Mouse (Mus musculus): Measurements from ENCODE around the gene Dnajc13. TPM values are rescaled to one million over a fixed set of nuclear protein-coding genes. Genes with fewer than 3 reads are reported as not detected.

The Dnajc13 gene
- 10 to 100 TPM; 62.6 to 72.7 (median 69.0) TPM for total RNA-seq (2022)

DNA sequence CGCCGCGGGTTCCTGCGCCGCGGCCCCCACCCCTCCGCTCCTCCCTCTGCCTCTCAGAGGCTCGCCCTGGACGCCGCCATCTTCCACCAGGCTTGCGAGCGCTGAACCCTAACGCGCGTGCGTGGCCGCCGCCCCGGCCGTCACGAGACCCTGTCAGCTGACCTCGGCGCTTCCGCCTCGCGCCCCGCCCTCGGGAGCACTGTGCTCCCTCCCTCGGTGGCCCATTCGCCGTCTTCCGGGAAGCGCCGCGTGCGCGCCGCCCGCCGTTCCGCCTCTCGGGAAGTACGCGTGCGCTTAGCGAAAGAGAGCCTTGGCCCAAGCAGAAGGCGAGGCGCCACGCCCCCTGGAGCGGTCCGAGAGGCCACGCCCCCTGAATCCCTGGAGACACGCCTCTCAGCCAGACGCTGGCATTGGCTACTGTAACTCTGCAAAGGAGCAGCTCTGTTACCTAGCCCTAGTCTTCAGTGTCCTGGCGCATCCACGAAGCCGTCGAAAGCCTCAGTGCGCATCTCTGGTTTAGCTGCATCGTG lies at the start of gene Dnajc13:
TSS of gene Dnajc13 (minus strand) at position 108 of the 530 bp plus-strand sequence.
- DNase-seq (ENCODE audit: low spot score in 2 of 2) = peak; percentile 97 to 98

DNA sequence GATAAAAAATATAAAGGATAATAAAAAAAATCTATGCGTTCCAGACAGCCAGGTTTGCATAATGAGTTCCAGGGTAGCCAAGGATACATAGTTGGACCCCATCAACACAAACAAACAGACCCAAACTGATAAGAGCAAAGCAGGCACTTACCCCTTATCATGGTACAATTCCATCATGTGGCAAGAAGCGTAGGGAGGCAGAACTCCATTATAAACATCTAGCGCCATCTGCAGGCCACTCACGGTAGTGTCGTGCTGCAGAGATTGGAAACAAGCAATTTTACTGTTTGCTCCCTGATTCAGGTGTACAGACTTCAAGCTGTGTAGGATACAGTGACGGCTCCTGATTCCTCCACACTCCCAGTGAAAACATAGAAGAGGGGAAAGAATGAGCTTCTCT lies 44.0 kb upstream of the Dnajc13 start:
- DNase-seq (ENCODE audit: low spot score in 2 of 2) = peak; percentile 42 to 80

DNA sequence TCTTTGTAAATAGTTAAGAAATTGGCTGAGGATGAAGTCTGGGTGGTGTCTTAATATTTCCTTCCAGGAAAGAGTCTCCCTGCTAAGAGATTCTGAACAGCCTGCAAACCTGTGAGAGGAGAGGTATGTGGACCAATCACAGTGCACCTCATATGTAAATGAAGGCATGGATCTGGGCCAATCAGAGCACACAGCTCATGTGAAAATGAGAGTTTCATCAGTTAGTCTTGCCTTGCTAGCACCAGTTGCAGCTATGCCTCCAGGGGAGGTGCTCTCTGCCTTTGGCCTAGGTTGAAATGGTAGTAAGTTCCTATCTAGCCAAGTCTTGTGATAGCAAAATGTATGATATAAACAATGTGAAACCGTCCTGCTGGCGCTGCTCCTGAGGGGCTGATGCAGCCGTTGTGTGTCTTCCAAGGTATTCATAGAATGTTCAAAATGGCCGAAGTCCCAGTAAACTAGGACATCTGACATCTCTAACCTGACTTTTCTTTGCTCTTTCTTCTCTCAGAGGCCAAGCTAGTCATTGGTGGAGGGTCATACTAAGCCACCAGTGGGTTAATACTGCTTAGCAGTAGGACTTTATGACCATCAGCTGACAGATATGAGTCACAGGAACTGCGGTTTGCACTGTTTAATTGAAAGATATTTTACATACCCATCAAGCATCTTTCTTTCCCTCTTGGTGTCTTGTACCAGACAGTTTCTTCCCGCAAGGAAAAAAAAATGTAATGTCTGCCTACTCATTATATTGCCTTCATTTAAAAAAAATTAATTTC lies 42.8 kb upstream of the Dnajc13 start:
- DNase-seq (ENCODE audit: low spot score in 2 of 2) = no peak

DNA sequence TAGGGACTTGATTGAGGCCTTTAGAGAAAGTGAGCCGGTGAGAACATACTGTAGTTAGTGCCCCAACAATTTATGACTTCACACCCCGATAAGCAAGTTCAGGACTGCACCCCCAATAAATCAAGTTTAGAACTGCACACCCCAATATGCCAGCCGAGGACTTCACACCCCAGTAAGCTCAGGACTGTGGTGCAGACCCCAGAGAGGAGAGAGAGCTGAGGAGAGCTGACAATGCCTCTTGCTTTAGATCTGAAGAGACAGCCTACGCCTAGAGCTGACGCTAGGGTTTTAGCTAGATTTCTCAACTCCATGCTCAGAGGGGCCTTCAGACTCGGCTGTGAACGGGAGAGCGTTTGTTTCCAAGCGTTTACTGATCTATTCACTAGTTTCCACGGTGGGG lies 42.1 kb upstream of the Dnajc13 start:
- no peak for DNase-seq (ENCODE audit: low spot score in 2 of 2)

DNA sequence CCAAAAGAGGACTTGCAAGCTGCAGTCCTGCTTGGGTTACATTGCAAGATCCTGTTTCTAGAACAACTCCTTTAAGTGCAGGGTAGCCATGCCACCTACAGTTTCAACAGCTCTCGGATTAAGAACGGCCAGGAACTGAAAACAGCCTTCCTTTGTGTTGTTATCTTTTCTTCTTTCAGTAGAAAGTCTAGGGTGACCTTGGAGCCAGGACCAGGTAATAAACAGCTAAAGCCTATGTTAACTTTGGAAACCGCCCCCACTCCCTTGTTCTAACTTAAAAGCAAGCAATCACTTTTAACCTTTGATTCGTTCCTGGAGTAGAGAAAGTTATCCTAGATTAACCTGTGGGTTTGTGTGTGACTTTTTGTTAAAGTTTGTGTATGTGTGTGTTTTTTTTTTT lies 41.6 kb upstream of the Dnajc13 start:
- DNase-seq (ENCODE audit: low spot score in 2 of 2) = no peak

DNA sequence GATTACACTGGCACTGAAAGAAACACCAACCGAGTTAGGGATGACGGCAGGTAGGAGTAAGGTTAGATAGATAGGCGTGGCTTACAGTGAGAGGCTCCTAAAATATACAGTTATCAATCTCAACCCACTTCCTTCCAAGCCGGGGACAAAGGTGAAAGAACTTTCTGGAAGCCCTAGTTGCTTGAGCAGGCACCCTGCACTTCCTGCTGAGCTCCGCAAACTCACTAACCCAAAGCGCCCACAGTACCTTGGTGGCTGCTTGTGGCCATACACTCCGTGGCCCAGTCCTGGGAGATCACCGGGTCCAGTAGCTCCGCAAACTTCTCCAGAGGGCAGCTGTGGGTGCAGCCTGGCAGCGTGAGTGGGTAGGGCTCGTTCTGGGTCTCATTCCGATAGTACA lies 37.8 kb upstream of the Dnajc13 start:
- no peak for DNase-seq (ENCODE audit: low spot score in 2 of 2)

DNA sequence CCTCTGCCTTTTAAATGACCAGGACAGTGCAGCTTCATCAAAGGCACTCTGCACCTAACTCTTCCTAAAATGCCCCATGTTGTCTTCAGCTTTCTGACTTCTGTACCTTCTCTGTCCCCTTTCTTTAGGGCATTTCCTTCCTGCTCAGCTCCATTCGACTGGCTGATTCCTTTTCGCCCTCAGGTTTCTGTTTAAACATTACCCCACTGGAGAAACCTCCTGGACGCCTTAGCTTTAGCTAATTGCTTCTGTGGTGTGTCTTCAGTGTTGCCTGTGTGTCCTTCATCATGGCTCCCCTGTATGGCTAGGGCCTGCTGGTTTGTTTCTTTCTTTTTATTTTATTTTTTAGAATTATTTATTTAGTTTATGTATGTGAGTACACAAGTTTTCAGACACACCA lies 34.3 kb upstream of the Dnajc13 start:
- no peak for DNase-seq (ENCODE audit: low spot score in 2 of 2)

DNA sequence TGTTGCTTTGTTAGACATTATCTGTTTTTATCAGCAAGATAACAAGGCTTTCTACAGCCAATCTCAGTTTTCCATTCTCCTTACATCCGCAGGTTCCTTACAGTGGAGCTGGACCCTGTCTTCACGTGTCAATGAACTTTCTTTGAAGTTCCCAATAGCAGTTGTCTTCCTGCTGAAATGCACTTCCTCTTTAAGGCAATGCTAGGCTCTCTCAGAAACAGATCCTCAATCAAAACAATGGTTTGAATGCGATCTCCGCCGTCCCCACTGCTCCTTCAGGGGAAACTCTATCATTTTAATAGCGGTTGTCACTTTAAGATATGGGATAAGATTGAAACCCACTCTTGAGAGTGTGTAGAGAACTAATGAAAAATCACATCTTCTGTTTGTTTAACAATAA lies 22.2 kb upstream of the Dnajc13 start:
- DNase-seq (ENCODE audit: low spot score in 2 of 2) = no peak

DNA sequence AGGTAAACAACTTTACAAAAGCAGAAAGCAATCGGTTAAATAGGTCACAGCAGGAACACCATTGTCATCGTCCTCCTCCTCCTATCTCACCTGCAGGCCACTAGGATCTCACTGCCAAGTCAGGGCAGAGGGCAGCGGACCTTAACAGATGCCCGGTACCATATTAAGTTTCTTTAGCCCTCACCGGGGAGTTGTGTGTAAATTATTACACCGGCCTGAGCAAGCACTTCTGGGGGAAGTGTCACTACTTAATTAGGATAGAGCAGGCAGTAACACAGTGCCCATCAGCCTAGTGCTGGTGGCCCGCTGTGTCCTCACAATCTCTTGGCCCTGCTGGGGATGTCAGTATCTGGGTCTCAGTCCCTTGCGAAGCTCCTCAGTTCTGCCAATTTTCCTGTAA lies 19.8 kb upstream of the Dnajc13 start:
- DNase-seq (ENCODE audit: low spot score in 2 of 2) = no peak

DNA sequence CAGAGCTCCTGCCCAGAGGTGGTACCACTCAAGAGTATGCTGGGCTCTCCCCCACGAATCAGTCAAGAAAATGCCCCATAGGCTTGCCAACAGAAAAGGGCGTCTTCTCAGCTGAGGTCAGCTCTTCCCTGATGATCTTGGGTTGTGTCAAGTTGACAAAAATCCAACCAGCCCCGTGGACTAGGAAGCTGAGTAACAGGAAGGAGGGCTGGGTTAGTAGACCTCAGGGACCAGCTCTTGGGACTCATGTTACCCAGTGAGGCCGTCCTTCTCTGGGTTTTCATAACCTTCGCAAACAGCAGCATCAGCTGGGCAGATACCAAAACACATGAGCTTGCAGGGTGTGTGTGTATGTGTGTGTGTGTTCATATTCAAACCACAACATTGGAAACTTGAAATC lies 19.0 kb upstream of the Dnajc13 start:
- DNase-seq (ENCODE audit: low spot score in 2 of 2) = no peak

DNA sequence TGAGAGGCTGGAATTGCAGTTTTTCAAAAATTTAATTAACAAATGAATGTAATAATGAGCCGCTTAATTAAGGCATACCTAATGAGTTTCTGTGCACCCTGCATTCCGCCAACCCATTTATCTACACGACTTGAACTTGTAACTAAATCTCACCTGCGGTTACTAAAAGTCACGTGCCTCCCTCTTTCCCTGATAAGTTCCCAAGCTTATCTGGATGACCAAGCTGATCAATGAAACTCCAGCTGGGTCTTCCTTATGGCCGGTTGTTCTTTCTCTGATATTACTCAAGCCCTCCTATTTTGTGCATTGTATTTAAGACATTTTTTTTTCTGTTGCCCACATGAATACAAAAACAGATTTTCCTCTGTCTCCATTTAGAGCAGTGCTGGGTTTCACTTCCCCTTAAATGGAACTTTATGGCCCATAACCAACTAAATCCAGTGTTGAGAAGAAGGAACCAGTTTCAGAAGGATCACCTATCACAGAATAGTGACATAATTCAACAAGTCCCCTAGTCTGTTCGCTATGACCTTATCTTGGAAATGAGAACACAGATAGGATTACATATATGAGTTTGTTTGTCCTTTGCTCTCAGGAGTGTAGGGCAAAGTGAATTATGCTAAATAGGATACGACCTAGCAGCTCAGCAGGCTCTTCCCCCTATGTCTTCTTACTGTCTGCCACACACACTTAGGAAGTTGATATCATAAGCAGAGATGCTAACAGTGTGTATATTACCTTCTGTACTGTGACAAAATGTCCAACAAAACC lies 18.2 kb upstream of the Dnajc13 start:
- no peak for DNase-seq (ENCODE audit: low spot score in 2 of 2)

DNA sequence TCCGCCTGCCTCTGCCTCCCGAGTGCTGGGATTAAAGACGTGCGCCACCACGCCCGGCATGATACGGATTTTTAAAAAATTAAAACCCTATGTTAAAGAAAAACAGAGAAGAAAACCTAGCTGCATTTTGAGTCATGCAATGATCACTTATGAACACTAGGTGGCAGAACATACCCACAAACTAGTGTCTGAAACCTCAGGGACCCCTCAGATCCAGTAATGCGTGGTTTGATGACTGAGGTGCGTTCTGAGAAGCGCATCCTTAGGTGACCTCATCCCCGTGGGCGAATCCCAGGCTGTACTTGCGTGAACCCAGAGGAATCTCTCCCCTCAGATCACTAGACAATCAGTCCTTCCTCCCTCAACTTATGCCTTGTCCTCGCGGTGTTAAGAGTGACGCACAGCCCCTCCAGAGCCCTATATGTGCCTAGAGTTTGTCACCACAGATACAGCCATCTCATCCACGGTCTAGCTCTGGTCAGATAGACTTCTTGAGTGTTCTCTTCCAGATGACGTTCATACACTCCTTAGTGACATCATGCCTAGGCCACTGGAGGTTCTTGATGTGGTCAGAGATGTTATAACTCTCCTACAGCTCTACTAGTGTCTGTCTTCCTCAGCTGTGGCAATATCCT lies 14.9 kb upstream of the Dnajc13 start:
- peak in 1 of 2 experiments; percentile 30 for DNase-seq (ENCODE audit: low spot score in 2 of 2)

DNA sequence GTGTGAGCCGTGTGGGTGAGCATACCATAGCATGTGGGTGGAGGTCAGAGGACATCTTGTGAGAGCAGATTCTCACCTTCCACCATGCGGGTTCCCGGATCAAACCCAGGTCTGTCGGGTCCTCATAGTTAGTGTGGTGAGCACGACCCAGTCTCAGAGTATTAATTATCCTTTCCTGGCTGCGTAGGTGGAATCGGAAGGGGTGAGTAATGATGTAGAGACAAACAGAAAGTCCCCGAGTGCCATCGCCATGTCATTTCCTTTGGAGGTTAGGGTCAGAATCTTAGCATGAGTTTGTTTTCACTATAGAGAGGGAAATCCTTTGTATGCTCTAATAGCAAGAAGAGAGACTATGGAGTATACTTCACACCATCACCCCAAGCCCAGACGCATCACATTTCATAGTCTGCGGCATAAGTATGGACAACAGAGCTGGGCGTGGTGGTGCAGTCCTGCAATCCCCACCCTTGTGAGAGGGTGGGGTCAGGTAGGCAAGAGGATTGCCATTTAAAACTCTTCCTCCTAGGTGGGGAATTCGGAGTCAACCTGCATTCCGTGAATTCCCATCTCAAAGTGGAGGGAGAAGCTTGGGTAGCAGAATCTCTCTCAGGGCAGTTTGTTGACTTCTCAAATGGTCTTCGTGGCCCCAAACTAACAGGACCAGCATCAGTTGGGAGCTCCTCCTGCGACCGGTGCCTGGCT lies 12.5 kb upstream of the Dnajc13 start:
- no peak for DNase-seq (ENCODE audit: low spot score in 2 of 2)

DNA sequence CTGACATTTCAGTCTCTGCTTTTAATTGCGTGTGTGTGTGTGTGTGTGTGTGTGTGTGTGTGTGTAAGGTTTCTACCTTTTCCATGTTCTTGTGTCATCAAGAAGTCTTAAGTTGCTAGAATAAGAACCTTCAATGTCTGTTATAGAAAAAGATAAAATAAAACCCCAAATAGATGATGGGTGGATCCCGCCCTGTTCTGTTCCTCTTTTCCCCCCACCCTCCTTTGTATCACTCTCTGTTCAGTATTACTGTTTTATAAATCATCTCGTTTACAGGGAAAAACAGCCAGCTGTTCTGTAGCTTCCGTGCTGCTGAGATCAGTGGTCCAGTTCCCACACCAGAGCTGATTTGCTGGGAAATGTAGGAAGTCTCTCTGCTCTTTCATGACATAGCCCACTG lies 9.3 kb upstream of the Dnajc13 start:
- DNase-seq (ENCODE audit: low spot score in 2 of 2) = no peak

DNA sequence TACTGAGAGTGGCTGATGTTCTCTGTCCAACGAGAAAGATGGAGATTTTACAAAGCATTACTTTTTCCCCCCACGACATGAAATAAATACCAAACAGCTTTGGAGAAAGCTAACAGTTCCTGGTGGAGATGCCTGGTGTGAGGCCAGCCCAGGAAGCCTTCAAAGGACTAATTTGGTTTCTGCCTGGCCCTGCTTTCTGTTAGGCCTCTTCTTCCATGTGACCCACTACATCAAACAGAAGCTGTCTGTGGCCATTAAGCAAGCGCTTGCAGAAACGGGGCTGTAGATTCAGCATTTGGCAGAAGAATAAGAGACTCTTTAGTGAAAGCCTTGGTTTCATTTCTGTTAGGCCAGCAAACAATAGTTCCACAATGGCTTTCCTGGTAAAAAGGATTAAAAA lies 8.9 kb upstream of the Dnajc13 start:
- no peak for DNase-seq (ENCODE audit: low spot score in 2 of 2)

DNA sequence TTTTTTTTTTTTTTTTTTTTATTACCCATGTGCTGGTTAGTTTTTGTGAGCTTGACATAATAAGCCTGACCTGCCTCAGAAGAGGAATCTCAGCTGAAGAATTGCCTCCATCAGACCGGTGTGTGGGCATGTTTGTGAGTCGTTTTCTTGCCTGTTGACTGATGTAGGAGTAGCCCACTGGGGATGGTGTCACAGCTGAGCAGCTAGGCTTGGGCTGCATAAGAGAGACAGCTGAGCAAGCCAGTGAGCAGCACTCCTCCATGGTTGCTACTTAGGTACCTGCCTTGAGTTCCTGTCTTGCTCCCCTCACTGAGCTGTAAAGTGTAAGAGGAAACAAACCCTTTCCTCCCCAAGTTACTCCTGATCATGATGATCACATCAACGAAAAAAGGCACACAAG lies 7.2 kb upstream of the Dnajc13 start:
- DNase-seq (ENCODE audit: low spot score in 2 of 2) = no peak

DNA sequence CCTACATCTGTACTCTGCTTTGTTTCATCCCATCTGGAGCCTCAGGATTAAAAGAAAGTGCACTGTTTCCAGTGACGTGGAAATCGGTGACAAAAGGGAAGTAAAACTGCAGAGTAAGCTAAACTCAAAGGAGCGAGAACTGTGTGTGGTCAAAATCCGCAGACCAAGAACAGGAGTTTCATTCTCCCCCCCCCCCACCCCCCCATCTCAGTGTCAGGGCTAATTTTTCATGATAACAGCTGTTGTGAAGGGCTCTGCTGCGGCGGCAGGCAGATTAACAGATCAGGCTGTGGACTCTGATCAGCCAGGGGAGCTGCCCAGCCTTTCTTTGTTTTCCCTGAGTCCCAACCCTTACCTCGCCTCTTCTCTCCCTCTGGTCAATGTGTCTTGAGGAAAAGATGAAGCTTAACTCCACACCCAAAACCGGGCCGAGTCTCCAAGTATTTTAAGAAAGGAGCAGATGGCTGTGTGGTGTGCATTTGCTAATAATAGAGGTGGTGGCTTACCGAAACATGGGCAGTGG lies 6.7 kb upstream of the Dnajc13 start:
- no peak for DNase-seq (ENCODE audit: low spot score in 2 of 2)

DNA sequence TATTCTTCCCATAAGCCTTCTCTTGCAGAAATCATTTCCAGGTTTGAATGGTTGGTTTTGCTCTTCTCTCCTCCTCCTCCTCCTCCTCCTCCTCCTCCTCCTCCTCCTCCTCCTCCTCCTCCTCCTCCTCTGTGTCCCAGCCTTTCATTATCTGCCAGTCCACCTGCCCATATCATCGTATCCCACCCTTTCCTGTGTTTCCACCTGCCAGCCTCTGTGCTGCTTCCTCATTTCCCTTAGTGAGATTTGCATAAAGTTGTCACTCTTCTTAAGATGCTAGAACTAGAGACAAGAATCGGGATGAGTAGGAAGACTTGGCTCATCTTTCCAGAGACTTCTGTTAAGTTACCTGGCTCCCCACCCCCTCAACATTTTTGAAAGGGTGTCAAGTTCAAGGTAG lies 1.8 kb upstream of the Dnajc13 start:
- DNase-seq (ENCODE audit: low spot score in 2 of 2) = no peak

DNA sequence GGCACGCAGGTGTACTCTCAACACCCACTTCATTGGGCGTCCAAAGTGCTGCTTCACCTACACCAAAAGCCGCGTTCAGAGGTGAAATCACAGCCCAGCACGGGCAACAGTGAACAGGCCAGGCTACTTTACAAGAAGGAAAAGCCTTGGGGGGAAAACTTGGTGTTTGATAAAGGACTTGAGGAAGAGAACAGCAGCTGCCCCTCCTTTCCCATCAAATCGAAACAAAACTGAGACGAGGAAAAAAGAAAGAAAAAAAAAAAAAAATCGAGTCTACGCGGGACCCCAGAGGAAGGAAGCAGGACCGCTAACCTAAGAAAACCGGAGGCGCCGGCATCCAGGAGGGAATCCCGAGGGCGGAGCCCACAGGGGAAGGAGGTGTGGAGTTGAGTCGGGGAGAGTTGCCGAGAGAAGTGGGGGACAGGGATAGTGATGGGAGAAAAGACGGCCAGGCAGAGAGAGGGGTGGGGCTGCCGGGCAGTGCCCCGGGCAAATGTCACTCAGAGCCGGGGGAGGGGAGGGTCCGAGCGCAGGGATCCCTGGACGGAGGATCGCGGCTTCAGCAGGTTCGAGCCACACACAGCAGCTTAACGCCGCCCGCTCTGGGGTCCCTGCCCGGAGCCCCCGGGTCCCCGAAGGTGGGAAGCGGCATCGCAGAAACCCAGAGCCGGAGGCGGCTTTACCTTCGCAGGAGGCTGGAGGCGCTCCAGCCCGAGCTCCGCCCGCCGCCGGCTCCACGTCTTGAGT lies 541 bp downstream of the Dnajc13 start:
- DNase-seq (ENCODE audit: low spot score in 2 of 2) = no peak

DNA sequence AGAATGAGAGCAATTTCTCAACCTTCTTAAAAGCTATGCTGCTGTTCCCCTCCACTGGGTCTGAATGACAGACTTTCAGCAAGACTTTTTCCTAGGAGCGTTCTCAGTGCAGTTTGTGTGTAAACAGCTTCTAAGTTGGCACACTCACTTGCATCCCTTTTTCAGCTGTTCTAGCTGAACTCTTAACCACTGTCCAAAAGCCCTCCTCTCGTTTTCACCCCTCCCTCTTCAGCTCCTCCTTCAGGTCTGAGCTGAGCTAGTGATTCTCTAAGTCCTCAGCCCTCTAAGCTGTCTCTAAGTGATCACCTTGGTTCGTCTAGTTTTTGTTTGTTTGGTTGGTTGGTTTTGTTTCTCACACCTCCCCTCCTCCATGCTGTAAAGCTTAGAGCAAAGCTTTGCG lies 2.4 kb downstream of the Dnajc13 start:
- no peak for DNase-seq (ENCODE audit: low spot score in 2 of 2)

DNA sequence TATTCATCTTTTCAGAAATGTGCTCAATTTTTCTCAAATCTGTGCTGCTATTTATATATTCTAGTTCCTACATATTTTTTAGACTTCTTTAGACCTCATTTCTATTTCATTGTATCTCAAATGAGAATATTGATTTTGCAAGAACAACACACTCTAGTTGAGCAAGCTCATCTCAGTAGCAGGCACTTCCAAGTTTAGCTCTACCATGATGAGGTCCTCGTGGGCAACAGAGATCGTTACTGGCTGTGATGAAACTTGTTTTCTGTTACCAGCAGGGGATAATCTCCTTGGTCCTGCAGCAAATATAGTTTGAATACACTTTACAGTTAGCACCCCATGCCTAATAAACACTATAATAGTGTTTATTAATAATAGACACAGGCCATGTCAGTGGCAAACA lies 6.6 kb downstream of the Dnajc13 start:
- no peak for DNase-seq (ENCODE audit: low spot score in 2 of 2)
